Mouse (Mus musculus) C2C12 (cell line): ENCODE results near the gene Olfr263.

Experiments used
- CTCF ChIP-seq: IDR thresholded peaks from one replicate; pipeline ENCODE4 v1.5.1; 2011; ENCODE audit not compliant: control insufficient read depth, insufficient read depth, insufficient read length
- MAX ChIP-seq: IDR thresholded peaks from one replicate; pipeline ENCODE4 v1.6.1; 2011; ENCODE audit warnings: mild to moderate bottlenecking, control low read depth

GRCm38 (mm10) chr13:21114121-21114520, 15.3 kb upstream of the Olfr263 start:
- TF ChIP-seq CTCF, result no peak
- TF ChIP-seq MAX, result no peak
